Mouse (Mus musculus) MEL (cell line): ENCODE results near the gene Ppp2r5b. TPM values are rescaled to one million over a fixed set of nuclear protein-coding genes. Genes with fewer than 3 reads are reported as not detected.

Experiments used
- DNase-seq: peaks from one replicate; pipeline ENCODE4 v3.0.0; 2011; ENCODE audit warnings: low read depth, low spot score
- H3K27ac ChIP-seq: 2 replicates; pipeline ENCODE4 v1.5.1; 2012; ENCODE audit warnings: low read depth, mild to moderate bottlenecking, control low read depth, low read length, moderate library complexity; ENCODE audit not compliant: control insufficient read depth
- H3K27me3 ChIP-seq, 2 experiments: fragments of 150-350 bp in 1 of 2; sonication (generic) in 1 of 2; 2 replicates each; pipeline ENCODE4 v1.6.1; 2012; ENCODE audit warnings: low read length in 2 of 2, mild to moderate bottlenecking in 2 of 2, improper control_type of control experiment in 1 of 2, moderate library complexity in 1 of 2; ENCODE audit not compliant: insufficient read depth in 2 of 2, control insufficient read depth in 1 of 2
- H3K36me3 ChIP-seq, 2 experiments: 2 replicates each; pipeline ENCODE4 v1.6.1; 2012 to 2014; ENCODE audit warnings: low read length in 2 of 2, improper control_type of control experiment in 1 of 2, inconsistent platforms in 1 of 2, mild to moderate bottlenecking in 1 of 2; ENCODE audit not compliant: insufficient read depth in 2 of 2, control insufficient read depth in 1 of 2
- H3K4me1 ChIP-seq, 2 experiments: fragments of 150-350 bp in 1 of 2; sonication (generic) in 1 of 2; 2 replicates each; pipeline ENCODE4 v1.6.1; 2012; ENCODE audit warnings: low read length in 2 of 2, improper control_type of control experiment in 1 of 2, mild to moderate bottlenecking in 1 of 2; ENCODE audit not compliant: insufficient read depth in 2 of 2, control insufficient read depth in 1 of 2
- H3K4me3 ChIP-seq, 2 experiments: fragments of 150-350 bp in 1 of 2; sonication (generic) in 1 of 2; 2 replicates each; pipeline ENCODE4 v1.5.1; 2012; ENCODE audit warnings: low read depth in 2 of 2, low read length in 2 of 2, mild to moderate bottlenecking in 2 of 2, moderate library complexity in 2 of 2, control low read depth in 1 of 2, improper control_type of control experiment in 1 of 2; ENCODE audit not compliant: control insufficient read depth in 1 of 2, insufficient read depth in 1 of 2
- H3K79me2 ChIP-seq: 2 replicates; pipeline ENCODE4 v1.6.1; 2012; ENCODE audit warnings: mild to moderate bottlenecking, low read length, moderate library complexity; ENCODE audit not compliant: control insufficient read depth, poor library complexity, insufficient read depth
- H3K9ac ChIP-seq: 2 replicates; pipeline ENCODE4 v1.6.1; 2012; ENCODE audit warnings: low read depth, mild to moderate bottlenecking, control low read depth, low read length, moderate library complexity; ENCODE audit not compliant: control insufficient read depth, poor library complexity, severe bottlenecking
- H3K9me3 ChIP-seq: fragments of 150-350 bp; sonication (generic); replicated peaks from 2 replicates; pipeline ENCODE4 v1.6.1; 2012; ENCODE audit warnings: mild to moderate bottlenecking, low read length, improper control_type of control experiment, moderate library complexity; ENCODE audit not compliant: insufficient read depth
- BHLHE40 ChIP-seq: IDR thresholded peaks from 2 replicates; pipeline ENCODE4 v1.6.1; 2012; ENCODE audit warnings: low read depth, mild to moderate bottlenecking, inconsistent platforms, low read length, improper control_type of control experiment, borderline replicate concordance
- CHD2 ChIP-seq: IDR thresholded peaks from 2 replicates; pipeline ENCODE4 v1.6.1; 2011; ENCODE audit warnings: low read length, improper control_type of control experiment
- ELF1 ChIP-seq: IDR thresholded peaks from 2 replicates; pipeline ENCODE4 v1.6.1; 2014; ENCODE audit warnings: low read depth, mild to moderate bottlenecking, inconsistent platforms, low read length, improper control_type of control experiment, moderate library complexity
- EP300 ChIP-seq, 2 experiments: IDR thresholded peaks; 2 replicates each; pipeline ENCODE4 v1.6.1; 2011; ENCODE audit warnings: improper control_type of control experiment in 2 of 2, low read length in 2 of 2, low read depth in 1 of 2, mild to moderate bottlenecking in 1 of 2
- ETS1 ChIP-seq: IDR thresholded peaks from 2 replicates; pipeline ENCODE4 v1.6.1; 2012; ENCODE audit warnings: low read depth, mild to moderate bottlenecking, inconsistent platforms, low read length, improper control_type of control experiment, moderate library complexity
- HCFC1 ChIP-seq: IDR thresholded peaks from 2 replicates; pipeline ENCODE4 v1.6.1; 2012; ENCODE audit warnings: low read depth, mild to moderate bottlenecking, inconsistent platforms, low read length, improper control_type of control experiment, moderate library complexity
- MAFK ChIP-seq: IDR thresholded peaks from 2 replicates; pipeline ENCODE4 v1.6.1; 2011; ENCODE audit warnings: low read depth, mild to moderate bottlenecking, low read length, improper control_type of control experiment, borderline replicate concordance
- MYC ChIP-seq: IDR thresholded peaks from 2 replicates; pipeline ENCODE4 v1.6.1; 2011; ENCODE audit warnings: low read depth, mild to moderate bottlenecking, low read length, improper control_type of control experiment, moderate library complexity
- NELFE ChIP-seq: IDR thresholded peaks from 2 replicates; pipeline ENCODE4 v1.6.1; 2011; ENCODE audit warnings: low read depth, low read length, improper control_type of control experiment
- NRF1 ChIP-seq: IDR thresholded peaks from 2 replicates; pipeline ENCODE4 v1.6.1; 2014; ENCODE audit warnings: low read depth, mild to moderate bottlenecking, inconsistent platforms, low read length, improper control_type of control experiment, moderate library complexity; ENCODE audit not compliant: poor library complexity, insufficient read depth, severe bottlenecking
- POLR2AphosphoS2 ChIP-seq: IDR thresholded peaks from 2 replicates; pipeline ENCODE4 v1.6.1; 2011; ENCODE audit warnings: low read length, improper control_type of control experiment
- POLR2AphosphoS5 ChIP-seq: IDR thresholded peaks from 2 replicates; pipeline ENCODE4 v1.6.1; 2012; ENCODE audit warnings: low read depth, borderline replicate concordance, mild to moderate bottlenecking, inconsistent platforms, low read length, moderate library complexity, mixed read lengths
- RCOR1 ChIP-seq: IDR thresholded peaks from 2 replicates; pipeline ENCODE4 v1.6.1; 2012; ENCODE audit warnings: low read depth, mild to moderate bottlenecking, inconsistent platforms, low read length, improper control_type of control experiment
- SIN3A ChIP-seq: IDR thresholded peaks from 2 replicates; pipeline ENCODE4 v1.6.1; 2012; ENCODE audit warnings: low read length, improper control_type of control experiment, inconsistent platforms
- SMC3 ChIP-seq: IDR thresholded peaks from 2 replicates; pipeline ENCODE4 v1.6.1; 2011; ENCODE audit warnings: low read depth, low read length, improper control_type of control experiment
- TAL1 ChIP-seq: IDR thresholded peaks from 2 replicates; pipeline ENCODE4 v1.6.1; 2012; ENCODE audit warnings: mild to moderate bottlenecking, inconsistent platforms, low read length, moderate library complexity, mixed read lengths
- UBTF ChIP-seq: IDR thresholded peaks from 2 replicates; pipeline ENCODE4 v1.6.1; 2012; ENCODE audit warnings: low read depth, mild to moderate bottlenecking, inconsistent platforms, low read length, improper control_type of control experiment, moderate library complexity, borderline replicate concordance; ENCODE audit not compliant: insufficient read depth
- USF2 ChIP-seq, 2 experiments: IDR thresholded peaks; 2 replicates each; pipeline ENCODE4 v1.6.1; 2011 to 2012; ENCODE audit warnings: improper control_type of control experiment in 2 of 2, low read length in 2 of 2, borderline replicate concordance in 1 of 2, inconsistent platforms in 1 of 2, low read depth in 1 of 2, mild to moderate bottlenecking in 1 of 2; ENCODE audit not compliant: insufficient read depth in 1 of 2
- ZC3H11A ChIP-seq: IDR thresholded peaks from 2 replicates; pipeline ENCODE4 v1.6.1; 2012; ENCODE audit warnings: low read depth, mild to moderate bottlenecking, inconsistent platforms, low read length, improper control_type of control experiment
- ZKSCAN1 ChIP-seq: IDR thresholded peaks from 2 replicates; pipeline ENCODE4 v1.6.1; 2012; ENCODE audit warnings: low read depth, mild to moderate bottlenecking, inconsistent platforms, low read length, improper control_type of control experiment, moderate library complexity
- ZMIZ1 ChIP-seq: IDR thresholded peaks from 2 replicates; pipeline ENCODE4 v1.6.1; 2012; ENCODE audit warnings: low read depth, mild to moderate bottlenecking, inconsistent platforms, low read length, improper control_type of control experiment, moderate library complexity
- ZNF384 ChIP-seq: IDR thresholded peaks from 2 replicates; pipeline ENCODE4 v1.6.1; 2012; ENCODE audit warnings: low read depth, mild to moderate bottlenecking, inconsistent platforms, low read length, improper control_type of control experiment
- polyA plus RNA-seq, 2 experiments: library from polyadenylated mRNA; stranded (reverse) in 1 of 2; unstranded in 1 of 2; fragments of >175 nt in 1 of 2; fragments of >200 nt in 1 of 2; gene quantifications; 2 replicates each; pipeline versions ENCODE4 v1.2.1 to v1.2.4; 2012; ENCODE audit warnings: low replicate concordance in 2 of 2, low read depth in 1 of 2; ENCODE audit not compliant: insufficient read length in 2 of 2, insufficient read depth in 1 of 2, missing spikeins in 1 of 2
- total RNA-seq: library from RNA; depleted of rRNA; stranded (reverse); fragments of 300-350 nt; gene quantifications from 2 replicates; pipeline ENCODE4 v1.2.3, GENCODE M21; 2012

Gene Ppp2r5b
- total and polyA plus RNA-seq, 3 experiments, result 14.7 to 15.6 TPM; not detected in 1

DNA sequence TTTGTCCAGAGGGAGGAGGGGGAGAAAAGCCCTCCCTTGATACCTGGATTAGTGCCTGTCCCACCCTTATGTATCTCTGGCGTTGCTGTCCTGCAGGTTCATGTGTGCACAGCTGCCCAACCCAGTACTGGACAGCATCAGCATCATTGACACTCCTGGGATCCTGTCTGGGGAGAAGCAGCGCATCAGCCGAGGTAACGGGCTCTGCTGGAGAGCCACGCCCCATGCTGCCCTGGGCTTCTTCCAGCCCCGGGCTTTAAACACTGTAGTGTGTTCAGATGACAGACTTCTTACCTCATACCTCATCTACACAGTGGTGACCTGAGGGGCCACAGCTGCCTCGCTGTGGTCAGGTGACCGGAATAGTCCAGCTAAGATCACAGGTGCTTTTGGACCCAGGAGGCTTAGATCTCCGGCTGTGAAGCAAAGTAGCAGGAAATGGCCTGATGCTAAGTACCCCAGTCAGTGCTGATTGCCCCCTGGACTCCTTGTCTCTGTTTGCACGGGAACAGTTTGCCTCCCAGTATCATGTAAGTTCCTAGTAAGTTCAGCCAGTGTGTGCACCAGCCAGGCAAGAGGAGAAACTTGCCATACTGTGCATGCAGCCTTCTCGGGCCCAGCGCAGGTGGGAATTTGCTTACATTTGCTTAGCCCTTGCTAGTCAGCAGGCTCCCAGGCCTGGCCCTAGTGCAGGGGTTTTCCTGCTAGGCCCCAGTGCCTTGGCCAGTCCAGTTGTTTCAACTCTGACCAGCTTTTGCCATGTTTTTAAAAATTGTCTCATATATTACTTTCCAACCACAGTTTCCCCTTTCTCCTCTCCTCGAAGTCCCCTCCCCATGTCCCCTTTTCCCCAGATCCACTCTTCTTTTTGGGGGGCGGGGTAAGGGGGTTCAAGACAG is 45.7 kb upstream of the Ppp2r5b start:
- DNase-seq, result no peak
- Histone ChIP-seq H3K79me2 (peaks cover 38% of the 10 kb centered on the region), H3K27me3 (no peaks in the 10 kb centered on the region), H3K4me1 (peaks cover 39 to 59% of the 10 kb centered on the region in 2 experiments), H3K36me3 (peaks cover 15 to 56% of the 10 kb centered on the region in 2 experiments), H3K4me3 (no peak overlapping the region), H3K9ac (no peak overlapping the region), H3K27ac (no peak overlapping the region), H3K9me3 (no peaks in the 10 kb centered on the region)
- no peak for TF ChIP-seq NRF1
- no peak for TF ChIP-seq MAFK
- no peak for TF ChIP-seq BHLHE40
- no peak for TF ChIP-seq ZNF384
- TF ChIP-seq ZKSCAN1, result no peak

DNA sequence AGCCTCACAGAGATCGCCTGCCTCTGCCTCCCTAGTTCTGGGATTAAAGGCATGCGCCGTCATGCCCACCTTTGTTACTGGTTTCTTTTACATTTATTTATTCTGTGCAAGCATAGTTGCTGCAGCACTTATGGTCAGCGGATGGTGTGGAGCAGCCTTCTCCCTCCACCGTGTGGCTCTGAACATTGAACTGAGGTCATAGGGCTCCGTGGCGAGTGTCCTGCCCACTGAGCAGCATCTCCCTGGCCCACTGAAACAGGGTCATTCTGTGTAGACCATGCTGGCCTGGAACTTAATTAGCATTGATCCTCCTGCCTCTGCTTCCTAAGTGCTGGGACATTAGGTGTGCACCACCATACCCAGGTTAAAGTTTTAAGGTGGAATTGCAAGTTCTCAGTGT is 44.9 kb upstream of the Ppp2r5b start:
- Histone ChIP-seq H3K9me3 (no peaks in the 10 kb centered on the region), H3K4me1 (peaks cover 33 to 54% of the 10 kb centered on the region in 2 experiments), H3K79me2 (peaks cover 42% of the 10 kb centered on the region), H3K36me3 (peaks cover 13 to 49% of the 10 kb centered on the region in 2 experiments), H3K4me3 (no peak overlapping the region), H3K9ac (no peak overlapping the region), H3K27ac (no peak overlapping the region), H3K27me3 (no peaks in the 10 kb centered on the region)
- no peak for DNase-seq
- TF ChIP-seq POLR2AphosphoS5, result no peak
- TF ChIP-seq EP300 (IDR thresholded peaks at IDR 0.05; ENCODE audit: low read depth in 1 of 2, low read length in 2 of 2), result no peak
- TF ChIP-seq ETS1, result no peak
- no peak for TF ChIP-seq CHD2
- TF ChIP-seq SIN3A, result no peak
- TF ChIP-seq NRF1, result no peak
- no peak for TF ChIP-seq TAL1
- TF ChIP-seq SMC3, result no peak
- TF ChIP-seq RCOR1, result no peak
- TF ChIP-seq ZC3H11A, result no peak
- TF ChIP-seq UBTF, result no peak
- no peak for TF ChIP-seq NELFE
- no peak for TF ChIP-seq MYC
- TF ChIP-seq ZMIZ1, result no peak
- no peak for TF ChIP-seq ZKSCAN1
- no peak for TF ChIP-seq POLR2AphosphoS2
- TF ChIP-seq ZNF384, result no peak
- no peak for TF ChIP-seq ELF1
- TF ChIP-seq HCFC1, result no peak
- TF ChIP-seq USF2 (IDR thresholded peaks at IDR 0.05; ENCODE audit: borderline replicate concordance in 1 of 2, insufficient read depth in 1 of 2, low read depth in 1 of 2, low read length in 2 of 2), result no peak
